Mouse (Mus musculus) cortical plate, adult 2 months (tissue): Measurements from ENCODE around the gene Galnt3.

Source experiments
- CTCF ChIP-seq: fragments of 200-500 bp; IDR thresholded peaks from 2 replicates; pipeline ENCODE4 v1.5.1; 2011; ENCODE audit warnings: mild to moderate bottlenecking, control low read depth, low read length; ENCODE audit not compliant: insufficient read depth; ENCODE audit errors: extremely low read depth
- POLR2A ChIP-seq: fragments of 200-500 bp; IDR thresholded peaks from 2 replicates; pipeline ENCODE4 v1.6.1; 2011; ENCODE audit warnings: mild to moderate bottlenecking, low read length, control low read depth; ENCODE audit not compliant: insufficient read depth; ENCODE audit errors: extremely low read depth

GRCm38 (mm10) chr2:66100239-66100638 lies 24.6 kb downstream of the Galnt3 start:
- TF ChIP-seq CTCF (no peak), POLR2A (no peak)
